Mouse (Mus musculus): ENCODE data around the gene Nckap5l. TPM values are rescaled to one million over a fixed set of nuclear protein-coding genes. Genes with fewer than 3 reads are reported as not detected.
"Not testable (repeated sequence)": the region's sequence is repeated elsewhere in the genome, so short reads cannot be mapped to it uniquely, and the experiment has no call there.

The Nckap5l gene
- polyA plus RNA-seq, 1 experiment from 2014 or later, result 10.3 TPM

DNA sequence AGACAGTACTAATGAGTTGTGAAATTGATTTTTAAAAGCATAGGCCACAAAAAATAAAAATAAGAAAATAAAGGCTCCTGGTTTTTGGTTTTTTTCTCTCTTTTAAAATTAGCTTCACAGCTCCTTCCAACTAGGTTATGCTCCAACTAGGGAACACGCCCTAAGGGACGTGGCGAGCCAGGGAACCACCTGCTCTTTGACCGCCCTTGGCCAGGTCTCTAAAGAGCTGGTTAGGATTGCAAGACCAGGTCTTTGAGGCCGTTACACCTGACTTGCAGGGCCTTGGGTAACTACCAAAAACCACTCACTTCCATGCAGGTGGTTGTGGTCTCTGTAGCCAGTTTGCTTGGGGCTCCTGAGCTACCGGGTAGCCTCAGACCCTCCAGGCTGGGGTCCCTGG lies 65.6 kb downstream of the Nckap5l start:
- Histone ChIP-seq H3K9me3 (no peaks in the 10 kb centered on the region), H3K4me2 (peak overlapping the region; percentile 66), H3K27ac (peak overlapping the region; percentile 76), H3K27me3 (no peaks in the 10 kb centered on the region), H3K4me3 (peak overlapping the region; percentile 82), H3K9ac (peak overlapping the region; percentile 62), H3K4me1 (peaks cover 37% of the 10 kb centered on the region), H3K36me3 (no peaks in the 10 kb centered on the region)
- no peak for ATAC-seq (ENCODE audit: insufficient number of reproducible peaks, insufficient read depth, low FRiP score, low TSS enrichment, low read depth)
- WGBS, result 76% methylated on average over 6 of the region's 6 CpGs

DNA sequence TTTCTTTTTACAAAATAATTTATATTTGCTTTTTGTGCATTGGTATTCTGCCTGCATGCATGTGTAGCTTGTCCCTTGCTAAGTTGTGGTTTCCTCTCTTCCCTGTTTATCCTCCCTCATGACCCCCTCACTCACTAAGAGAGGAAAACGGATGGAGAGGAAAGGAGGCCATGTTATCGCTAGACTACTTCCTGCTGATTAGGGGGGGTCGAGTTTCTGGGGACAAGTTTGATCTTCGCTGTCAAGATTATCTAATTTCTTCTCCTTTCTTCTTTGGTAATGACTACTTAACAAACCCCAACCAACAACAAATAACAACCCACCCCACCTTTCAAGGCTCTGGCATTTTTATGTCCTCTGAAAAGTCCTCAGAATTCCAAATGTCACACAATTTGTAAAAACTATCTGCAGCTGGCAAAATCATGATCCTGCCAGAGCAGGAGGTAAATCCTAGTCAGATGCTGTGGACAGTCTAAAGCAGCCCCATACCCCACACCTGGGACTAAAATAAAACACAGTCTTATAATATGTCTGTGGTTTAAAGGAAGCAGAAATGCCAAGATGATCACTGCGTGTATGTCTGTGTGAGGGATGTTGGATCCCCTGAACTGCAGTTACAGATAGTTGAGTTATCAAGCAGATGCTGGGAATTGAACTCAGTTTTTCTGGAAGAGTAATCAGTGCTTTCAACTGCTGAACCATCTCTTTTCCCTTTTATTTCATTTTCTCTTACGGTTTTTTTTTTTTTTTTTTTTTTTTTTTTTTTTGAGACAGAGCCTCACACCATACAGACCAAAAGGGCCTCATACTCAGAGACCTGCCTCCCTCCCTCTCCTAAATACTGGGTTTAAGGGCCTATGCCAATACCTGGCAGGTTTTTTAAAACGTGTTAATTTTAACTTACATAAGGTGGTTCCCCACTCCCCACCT lies 66.8 kb downstream of the Nckap5l start:
- Histone ChIP-seq H3K27ac (no peak overlapping the region), H3K36me3 (no peaks in the 10 kb centered on the region), H3K4me1 (peaks cover 24% of the 10 kb centered on the region), H3K4me2 (no peak overlapping the region), H3K27me3 (no peaks in the 10 kb centered on the region), H3K4me3 (no peak overlapping the region), H3K9me3 (no peaks in the 10 kb centered on the region), H3K9ac (no peak overlapping the region)
- WGBS, result 58% methylated on average over 7 of the region's 7 CpGs
- ATAC-seq (ENCODE audit: insufficient number of reproducible peaks, insufficient read depth, low FRiP score, low TSS enrichment, low read depth), result no peak

DNA sequence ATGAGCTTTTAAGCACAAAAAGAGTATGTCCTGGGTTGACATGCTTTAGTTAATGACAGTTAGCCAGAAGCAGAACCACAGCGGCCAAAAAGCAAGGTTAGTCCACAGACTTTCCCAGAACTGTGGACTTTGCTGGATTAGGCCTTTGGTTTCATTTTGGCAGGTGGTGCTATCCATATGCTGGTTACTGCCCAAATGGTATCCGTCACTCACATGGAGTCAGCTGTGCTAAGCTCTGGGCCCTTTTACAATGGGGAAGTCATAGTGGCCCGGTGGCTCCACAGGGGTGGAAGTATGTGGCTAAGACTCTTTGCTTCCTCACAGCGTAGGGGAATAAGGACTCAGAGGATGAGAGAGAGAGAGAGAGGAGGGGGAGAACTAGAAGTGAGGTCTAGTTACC lies 69.6 kb downstream of the Nckap5l start:
- H3K4me3 ChIP-seq, result no peak overlapping the region
- peaks cover 12% of the 10 kb centered on the region for H3K4me1 ChIP-seq
- ATAC-seq (ENCODE audit: insufficient number of reproducible peaks, insufficient read depth, low FRiP score, low TSS enrichment, low read depth), result no peak
- no peaks in the 10 kb centered on the region for H3K9me3 ChIP-seq
- no peak overlapping the region for H3K27ac ChIP-seq
- no peaks in the 10 kb centered on the region for H3K36me3 ChIP-seq
- 77% methylated on average over 4 of the region's 4 CpGs for WGBS
- no peak overlapping the region for H3K9ac ChIP-seq
- H3K27me3 ChIP-seq, result no peaks in the 10 kb centered on the region
- no peak overlapping the region for H3K4me2 ChIP-seq

DNA sequence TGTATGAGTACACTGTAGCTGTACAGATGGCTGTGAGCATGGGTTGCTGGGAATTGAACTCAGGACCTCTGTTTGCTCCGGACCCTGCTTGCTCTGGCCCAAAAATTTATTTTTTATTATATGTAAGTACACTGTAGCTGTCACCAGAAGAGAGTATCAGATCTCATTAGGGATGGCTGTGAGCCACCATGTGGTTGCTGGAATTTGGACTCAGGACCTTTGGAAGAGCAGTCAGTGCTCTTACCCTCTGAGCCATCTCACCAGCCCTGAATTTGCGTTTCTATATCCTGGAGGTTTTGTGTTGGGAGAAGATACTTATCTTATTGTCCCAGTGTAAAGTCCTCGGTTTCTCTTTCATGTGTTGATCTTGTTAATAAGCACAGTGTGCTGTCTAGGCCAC lies 70.8 kb downstream of the Nckap5l start:
- H3K4me2 ChIP-seq, result no peak overlapping the region
- H3K4me1 ChIP-seq, result peaks cover 8% of the 10 kb centered on the region; the same call in 1 of the 2 replicates
- H3K36me3 ChIP-seq, result no peaks in the 10 kb centered on the region
- no peak for ATAC-seq (ENCODE audit: insufficient number of reproducible peaks, insufficient read depth, low FRiP score, low TSS enrichment, low read depth)
- H3K9me3 ChIP-seq, result no peaks in the 10 kb centered on the region
- no peaks in the 10 kb centered on the region for H3K27me3 ChIP-seq
- H3K27ac ChIP-seq, result no peak overlapping the region
- H3K4me3 ChIP-seq, result no peak overlapping the region
- WGBS, result 64% methylated on average over 3 of the region's 3 CpGs
- no peak overlapping the region for H3K9ac ChIP-seq

DNA sequence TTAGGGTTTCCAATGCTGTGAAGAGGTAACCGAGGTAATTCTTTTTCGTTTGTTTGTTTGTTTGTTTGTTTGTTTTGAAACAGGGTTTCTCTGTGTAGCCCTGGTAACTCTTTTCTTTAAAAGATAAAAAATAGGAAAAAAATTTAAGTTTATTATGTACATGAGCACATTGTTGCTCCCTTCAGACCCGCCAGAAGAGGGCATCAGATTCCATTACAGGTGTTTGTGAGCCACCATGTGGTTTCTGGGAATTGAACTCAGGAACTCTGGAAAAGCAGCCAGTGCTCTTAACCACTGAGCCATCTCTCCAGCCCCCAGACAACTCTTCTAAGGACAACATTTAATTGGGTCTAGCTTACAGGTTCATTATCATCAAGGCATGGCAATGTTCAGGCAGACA lies 71.4 kb downstream of the Nckap5l start:
- H3K4me2 ChIP-seq; H3K9ac ChIP-seq; H3K27me3 ChIP-seq; ATAC-seq (ENCODE audit: insufficient number of reproducible peaks, insufficient read depth, low FRiP score, low TSS enrichment, low read depth); H3K4me1 ChIP-seq; H3K9me3 ChIP-seq; H3K4me3 ChIP-seq; H3K27ac ChIP-seq; H3K36me3 ChIP-seq: not testable (repeated sequence)
- 70% methylated on average over 3 of the region's 3 CpGs for WGBS

DNA sequence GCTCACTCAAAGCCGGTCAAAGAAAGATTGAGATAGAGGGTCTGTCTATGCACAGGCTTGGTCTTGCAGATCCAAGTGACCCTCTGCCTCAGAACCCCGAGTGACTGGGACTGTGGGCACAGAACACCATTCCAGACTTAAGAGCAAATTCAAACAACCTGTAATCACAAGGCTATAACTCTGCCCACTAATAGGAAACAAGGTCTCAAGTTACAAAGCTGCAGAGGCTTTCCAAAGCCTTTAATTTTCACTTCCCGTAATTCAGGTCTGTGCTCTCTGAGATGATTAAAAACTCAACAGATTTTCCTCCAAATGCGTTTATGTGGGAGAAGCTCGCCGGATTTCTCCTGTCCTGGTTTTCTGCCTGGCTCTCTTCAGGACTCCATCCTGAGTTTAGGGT lies 73.5 kb downstream of the Nckap5l start:
- no peak overlapping the region for H3K4me3 ChIP-seq
- H3K27me3 ChIP-seq, result no peaks in the 10 kb centered on the region
- WGBS, result 28% methylated on average over 6 of the region's 6 CpGs
- no peaks in the 10 kb centered on the region for H3K36me3 ChIP-seq
- H3K27ac ChIP-seq, result peak overlapping the region; percentile 34; the same call in 1 of the 2 replicates
- H3K4me1 ChIP-seq, result peaks cover 8% of the 10 kb centered on the region; the same call in 1 of the 2 replicates
- H3K9ac ChIP-seq, result no peak overlapping the region
- H3K4me2 ChIP-seq, result no peak overlapping the region
- no peak for ATAC-seq (ENCODE audit: insufficient number of reproducible peaks, insufficient read depth, low FRiP score, low TSS enrichment, low read depth)
- H3K9me3 ChIP-seq, result no peaks in the 10 kb centered on the region

DNA sequence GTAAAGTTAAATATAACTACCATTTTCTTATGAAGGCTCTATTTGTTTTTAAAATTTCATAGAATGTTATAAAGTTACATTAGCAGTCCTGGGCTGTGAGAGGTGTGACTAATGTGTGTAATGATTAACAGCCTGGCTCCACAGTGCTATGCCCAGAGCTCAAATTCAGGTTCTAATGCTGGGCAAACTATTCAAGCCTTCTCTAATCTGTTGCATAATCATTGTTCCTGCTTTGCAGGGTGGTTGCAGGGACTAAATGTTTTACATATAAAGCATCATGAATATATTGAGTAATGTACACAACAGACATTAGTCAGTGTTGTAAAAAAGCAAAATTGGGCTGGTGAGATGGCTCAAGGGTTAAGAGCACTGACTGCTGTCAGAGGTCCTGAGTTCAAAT lies 74.7 kb downstream of the Nckap5l start:
- ATAC-seq (ENCODE audit: insufficient number of reproducible peaks, insufficient read depth, low FRiP score, low TSS enrichment, low read depth), result no peak
- Histone ChIP-seq H3K27ac (no peak overlapping the region), H3K4me3 (no peak overlapping the region), H3K27me3 (no peaks in the 10 kb centered on the region), H3K36me3 (no peaks in the 10 kb centered on the region), H3K4me1 (peaks cover 8% of the 10 kb centered on the region; the same call in 1 of the 2 replicates), H3K9ac (no peak overlapping the region), H3K9me3 (0 out of 2 replicates have a peak, but pooled peaks cover 4% of the 10 kb centered on the region), H3K4me2 (no peak overlapping the region)

DNA sequence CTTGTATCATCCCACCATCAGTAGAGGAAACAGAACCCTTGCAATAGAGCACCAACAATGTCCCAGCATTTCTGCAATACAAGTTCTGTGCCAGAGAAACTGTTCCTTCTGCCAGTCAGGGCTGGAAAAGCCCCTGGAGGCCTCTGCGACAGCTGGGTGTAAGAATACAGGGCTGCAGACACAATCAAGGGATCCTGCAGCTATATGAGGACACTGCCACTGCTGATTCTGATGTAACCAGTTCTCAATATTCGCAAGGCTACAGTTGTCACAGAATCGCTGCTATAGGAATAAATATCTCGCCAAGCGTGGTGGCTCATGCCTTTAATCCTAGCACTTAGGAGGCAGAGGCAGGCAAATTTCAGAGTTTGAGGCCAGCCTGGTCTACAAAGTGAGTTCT lies 81.3 kb downstream of the Nckap5l start:
- no peak overlapping the region for H3K9ac ChIP-seq
- 0 out of 2 replicates have a peak, but pooled peaks cover 4% of the 10 kb centered on the region for H3K9me3 ChIP-seq
- no peaks in the 10 kb centered on the region for H3K36me3 ChIP-seq
- H3K4me1 ChIP-seq, result no peaks in the 10 kb centered on the region
- WGBS, result 85% methylated on average over 5 of the region's 5 CpGs
- H3K4me3 ChIP-seq, result no peak overlapping the region
- ATAC-seq (ENCODE audit: insufficient number of reproducible peaks, insufficient read depth, low FRiP score, low TSS enrichment, low read depth), result no peak
- H3K27me3 ChIP-seq, result no peaks in the 10 kb centered on the region
- no peak overlapping the region for H3K27ac ChIP-seq
- no peak overlapping the region for H3K4me2 ChIP-seq

DNA sequence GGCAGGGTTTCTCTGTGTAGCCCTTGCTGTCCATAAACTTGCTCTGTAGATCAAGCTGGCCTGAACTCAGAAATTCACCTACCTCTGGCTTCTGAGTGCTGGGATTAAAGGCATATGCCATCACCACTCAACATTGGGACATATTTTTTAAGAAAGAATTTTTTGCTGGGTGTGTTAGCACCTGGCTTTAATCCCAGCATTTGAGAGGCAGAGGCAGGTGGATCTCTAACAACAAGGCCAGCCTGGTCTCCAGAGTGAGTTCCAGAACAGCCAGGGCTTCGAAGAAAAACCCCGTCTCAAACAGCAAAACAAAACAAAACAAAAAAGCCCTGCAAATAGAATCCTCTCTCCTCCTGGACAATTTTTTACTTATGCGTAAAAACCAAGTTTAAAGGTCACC lies 82.0 kb downstream of the Nckap5l start:
- Histone ChIP-seq H3K27ac (no peak overlapping the region), H3K4me1 (no peaks in the 10 kb centered on the region), H3K4me3 (no peak overlapping the region), H3K36me3 (no peaks in the 10 kb centered on the region), H3K4me2 (no peak overlapping the region), H3K9me3 (0 out of 2 replicates have a peak, but pooled peaks cover 4% of the 10 kb centered on the region), H3K9ac (no peak overlapping the region), H3K27me3 (no peaks in the 10 kb centered on the region)
- WGBS, result 81% methylated on average over 3 of the region's 3 CpGs
- ATAC-seq (ENCODE audit: insufficient number of reproducible peaks, insufficient read depth, low FRiP score, low TSS enrichment, low read depth), result no peak

DNA sequence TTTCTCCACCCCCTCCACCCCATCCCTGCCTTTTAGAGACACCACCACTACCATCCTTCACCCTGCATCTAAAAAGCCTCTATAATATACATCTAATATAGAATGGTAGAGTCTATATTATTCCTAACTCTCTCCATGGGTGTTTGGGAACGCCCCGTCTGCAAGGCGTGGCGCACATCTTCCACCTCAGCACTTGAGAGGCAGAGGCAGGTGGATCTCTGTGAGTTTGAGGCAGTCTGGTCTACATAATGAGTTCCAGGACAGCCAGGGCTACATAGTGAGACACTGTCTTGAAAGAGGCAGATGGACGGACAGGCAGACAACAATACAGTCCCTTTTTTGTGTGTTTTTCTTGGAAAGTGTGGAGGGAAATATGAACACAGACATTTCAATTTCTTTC lies 82.5 kb downstream of the Nckap5l start:
- 0 out of 2 replicates have a peak, but pooled peaks cover 4% of the 10 kb centered on the region for H3K9me3 ChIP-seq
- no peaks in the 10 kb centered on the region for H3K36me3 ChIP-seq
- no peak overlapping the region for H3K9ac ChIP-seq
- H3K27ac ChIP-seq, result no peak overlapping the region
- no peak overlapping the region for H3K4me3 ChIP-seq
- H3K27me3 ChIP-seq, result no peaks in the 10 kb centered on the region
- no peak overlapping the region for H3K4me2 ChIP-seq
- no peaks in the 10 kb centered on the region for H3K4me1 ChIP-seq
- ATAC-seq (ENCODE audit: insufficient number of reproducible peaks, insufficient read depth, low FRiP score, low TSS enrichment, low read depth), result no peak
- 84% methylated on average over 5 of the region's 5 CpGs for WGBS

DNA sequence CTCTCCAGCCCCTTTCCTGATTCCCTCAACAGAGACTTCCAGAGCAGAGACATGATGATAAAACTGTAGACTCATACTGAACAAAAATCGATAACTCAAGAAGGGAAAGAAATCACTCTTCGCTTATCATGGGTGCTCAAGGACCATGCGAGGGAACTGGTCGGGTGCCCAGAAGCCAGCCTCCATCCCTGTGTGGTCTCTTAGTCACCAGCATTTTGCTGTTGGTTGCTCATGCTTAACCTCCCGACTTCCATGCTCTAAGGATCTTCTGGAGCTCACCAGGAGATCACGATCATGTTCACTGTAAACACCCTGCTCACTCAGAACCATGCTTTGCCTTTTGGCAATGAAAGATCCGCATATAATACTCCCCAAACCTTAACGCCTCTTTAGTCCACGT lies 84.8 kb downstream of the Nckap5l start:
- Histone ChIP-seq H3K9me3 (no peaks in the 10 kb centered on the region), H3K36me3 (no peaks in the 10 kb centered on the region), H3K4me3 (no peak overlapping the region), H3K27ac (no peak overlapping the region), H3K4me2 (no peak overlapping the region), H3K9ac (no peak overlapping the region), H3K4me1 (peaks cover 16% of the 10 kb centered on the region), H3K27me3 (no peaks in the 10 kb centered on the region)
- 83% methylated on average over 9 of the region's 9 CpGs for WGBS
- ATAC-seq (ENCODE audit: insufficient number of reproducible peaks, insufficient read depth, low FRiP score, low TSS enrichment, low read depth), result no peak
